Mouse (Mus musculus) liver, adult 2 months (tissue): ENCODE results near the gene Ydjc.

Source experiments
- CTCF ChIP-seq: fragments of 200-500 bp; IDR thresholded peaks from 2 replicates; pipeline ENCODE4 v1.5.1; 2011; ENCODE audit warnings: low read depth, low read length, control low read depth
- POLR2A ChIP-seq: fragments of 200-500 bp; IDR thresholded peaks from 2 replicates; pipeline ENCODE4 v1.6.1; 2011; ENCODE audit warnings: low read length, control low read depth; ENCODE audit not compliant: insufficient read depth; ENCODE audit errors: extremely low read depth

- TF ChIP-seq CTCF (peak; percentile 92), POLR2A (no peak)
Measured at GRCm38 (mm10) chr16:17208389-17209361, 64.3 kb downstream of the Ydjc start, which contains the start of gene Rimbp3.
